Mouse (Mus musculus) macrophage (primary cell): ENCODE data around the gene Slc50a1. TPM values are rescaled to one million over a fixed set of nuclear protein-coding genes. Genes with fewer than 3 reads are reported as not detected.

Experiments used
- H3K27ac ChIP-seq: fragments of 350-480 bp; formaldehyde crosslinking; 2 replicates; pipeline ENCODE4 v1.9.0; 2021
- H3K36me3 ChIP-seq: fragments of 350-480 bp; formaldehyde crosslinking; 2 replicates; pipeline ENCODE4 v1.9.0; 2021; ENCODE audit errors: inconsistent target
- H3K4me3 ChIP-seq: fragments of 350-480 bp; formaldehyde crosslinking; 2 replicates; pipeline ENCODE4 v1.9.0; 2021; ENCODE audit errors: inconsistent target
- H3K79me2 ChIP-seq: fragments of 350-480 bp; formaldehyde crosslinking; 2 replicates; pipeline ENCODE4 v1.9.0; 2021; ENCODE audit errors: inconsistent target
- WGBS: methylation state at CpG from one replicate; pipeline ENCODE4 v1.1.7; 2026; ENCODE audit warnings: inconsistent platforms; ENCODE audit not compliant: missing documents; 5-methylcytosine and 5-hydroxymethylcytosine counted together
- polyA plus RNA-seq: library from polyadenylated mRNA; stranded (reverse); fragments of 250-400 nt; gene quantifications from 3 replicates; pipeline ENCODE4 v1.2.4, GENCODE M21; 2018; ENCODE audit warnings: inconsistent platforms

Gene Slc50a1
- polyA plus RNA-seq, 1 experiment from 2014 or later: 18.0 TPM

DNA sequence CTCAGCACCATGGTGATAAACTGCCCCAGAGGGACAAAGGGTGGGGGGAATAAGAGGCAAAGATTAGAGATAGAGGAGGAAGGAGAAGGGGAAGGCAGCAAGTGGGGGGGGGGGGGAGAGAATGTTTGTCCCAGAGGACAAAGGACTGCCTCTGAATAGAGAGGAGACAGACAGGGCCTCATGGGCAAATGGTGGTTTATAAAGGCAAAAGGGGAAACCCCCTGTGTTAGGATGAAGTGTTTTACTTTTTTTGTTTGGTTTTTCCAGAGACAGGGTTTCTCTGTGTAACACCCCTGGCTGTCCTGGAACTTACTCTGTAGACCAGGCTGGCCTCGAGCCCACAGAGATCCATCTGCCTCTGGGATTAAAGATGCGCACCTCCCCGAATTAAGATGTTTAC, 10.2 kb downstream of the Slc50a1 start:
- Histone ChIP-seq H3K36me3 (no peaks in the 10 kb centered on the region), H3K79me2 (no peaks in the 10 kb centered on the region), H3K27ac (no peak overlapping the region), H3K4me3 (no peak overlapping the region)
- 90% methylated on average over 3 of the region's 3 CpGs for WGBS

DNA sequence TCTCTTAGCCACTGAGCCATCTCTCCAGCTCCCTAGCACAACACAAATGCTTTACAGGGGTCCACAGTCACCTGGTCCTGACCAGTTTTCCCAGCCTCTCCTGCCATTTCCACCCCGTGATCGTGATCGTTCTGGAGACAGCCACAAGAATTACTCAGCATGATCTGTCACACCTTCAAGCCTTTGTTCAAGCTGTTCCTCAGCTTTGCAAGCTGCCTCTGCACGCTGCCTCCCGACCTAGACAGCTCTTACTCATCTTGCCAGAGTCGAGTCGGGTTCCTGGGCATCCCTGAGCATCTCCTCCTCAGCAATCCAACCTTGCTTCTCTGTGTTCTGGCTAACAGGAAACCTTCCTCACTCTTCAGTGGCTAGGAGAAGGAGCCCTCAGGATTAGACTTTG, 11.3 kb downstream of the Slc50a1 start, which contains the start of gene Dpm3:
Dpm3 (plus strand) TSS at position 283 of the 400 bp plus-strand sequence.
- H3K36me3 ChIP-seq: no peaks in the 10 kb centered on the region
- H3K27ac ChIP-seq: no peak within 1 kb of the TSS
- H3K4me3 ChIP-seq: no peak within 1 kb of the TSS
- H3K79me2 ChIP-seq: no peaks in the 10 kb centered on the region
- WGBS: 79% methylated on average over 7 of the region's 7 CpGs

DNA sequence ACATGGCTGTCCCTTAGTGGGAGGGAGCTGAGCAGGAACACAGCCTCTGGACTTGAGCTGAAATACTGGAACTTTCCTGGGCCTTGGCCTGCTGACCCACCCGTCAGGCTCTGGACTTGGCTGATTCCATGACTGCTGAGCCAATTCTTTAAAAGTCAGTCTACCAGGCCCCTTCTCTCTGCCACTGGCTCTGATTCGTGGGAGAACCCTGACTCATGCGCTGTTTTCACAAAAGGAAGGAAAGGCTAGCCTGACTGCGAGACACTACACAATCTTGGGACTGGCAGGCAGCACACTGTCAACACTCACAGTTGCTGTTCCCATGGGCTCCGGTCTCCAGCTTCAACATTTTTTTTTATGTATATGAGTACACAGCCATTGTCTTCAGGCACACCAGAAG, 14.2 kb downstream of the Slc50a1 start:
- no peak overlapping the region for H3K4me3 ChIP-seq
- 67% methylated on average over 5 of the region's 5 CpGs for WGBS
- no peaks in the 10 kb centered on the region for H3K36me3 ChIP-seq
- no peaks in the 10 kb centered on the region for H3K79me2 ChIP-seq
- H3K27ac ChIP-seq: no peak overlapping the region

DNA sequence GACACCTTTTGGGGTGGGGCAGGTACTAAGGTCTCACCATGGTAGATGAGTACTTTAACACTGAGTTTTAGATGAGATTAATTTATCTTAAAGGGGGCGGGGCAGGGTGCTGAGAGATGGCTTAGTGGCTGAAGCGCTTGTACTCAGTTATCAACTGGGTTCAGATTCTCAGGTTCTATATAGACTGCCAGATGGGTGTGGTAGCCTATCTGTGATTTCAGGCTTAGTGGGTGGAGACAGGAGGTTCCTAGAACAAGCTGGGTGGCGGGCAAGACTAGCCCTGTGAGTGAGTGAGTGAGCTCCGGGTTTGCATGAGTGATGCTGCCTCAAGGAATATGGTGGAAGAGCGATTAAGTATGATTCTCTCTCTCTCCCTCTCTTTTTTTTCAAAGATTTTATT, 15.4 kb downstream of the Slc50a1 start:
- Histone ChIP-seq H3K4me3 (no peak overlapping the region), H3K36me3 (no peaks in the 10 kb centered on the region), H3K79me2 (no peaks in the 10 kb centered on the region), H3K27ac (no peak overlapping the region)
- 96% methylated on average over 5 of the region's 5 CpGs for WGBS

DNA sequence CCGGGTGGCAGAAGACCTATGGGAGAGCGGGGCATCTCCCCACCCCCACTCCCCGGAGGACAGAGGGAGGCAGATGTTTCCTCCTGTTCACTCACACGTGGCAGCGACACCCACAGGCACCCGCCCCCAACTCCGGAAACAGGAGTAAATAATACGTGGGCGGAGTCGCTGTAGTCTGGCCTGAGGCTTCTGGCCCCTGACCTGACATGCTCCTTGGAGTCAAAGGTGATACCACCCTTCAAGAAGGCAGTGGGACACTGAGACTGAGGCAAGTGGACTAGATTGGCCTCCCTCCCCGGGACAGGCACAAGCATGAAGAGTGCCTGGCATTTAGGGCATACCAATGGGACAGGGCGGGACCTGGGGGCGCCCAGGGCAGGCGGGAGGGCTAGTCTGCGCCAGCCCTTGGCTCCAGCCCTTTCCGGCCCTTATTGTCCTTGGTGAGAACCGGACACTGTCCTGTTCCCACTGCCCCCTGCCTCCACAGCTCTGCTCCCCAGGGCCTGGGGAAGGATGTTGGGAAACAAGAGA, 18.9 kb downstream of the Slc50a1 start:
- WGBS: 9% methylated on average over 17 of the region's 17 CpGs
- Histone ChIP-seq H3K4me3 (no peak overlapping the region), H3K79me2 (peaks cover 4% of the 10 kb centered on the region; the same call in 1 of the 2 replicates), H3K36me3 (no peaks in the 10 kb centered on the region; the same call in 1 of the 2 replicates), H3K27ac (no peak overlapping the region)

DNA sequence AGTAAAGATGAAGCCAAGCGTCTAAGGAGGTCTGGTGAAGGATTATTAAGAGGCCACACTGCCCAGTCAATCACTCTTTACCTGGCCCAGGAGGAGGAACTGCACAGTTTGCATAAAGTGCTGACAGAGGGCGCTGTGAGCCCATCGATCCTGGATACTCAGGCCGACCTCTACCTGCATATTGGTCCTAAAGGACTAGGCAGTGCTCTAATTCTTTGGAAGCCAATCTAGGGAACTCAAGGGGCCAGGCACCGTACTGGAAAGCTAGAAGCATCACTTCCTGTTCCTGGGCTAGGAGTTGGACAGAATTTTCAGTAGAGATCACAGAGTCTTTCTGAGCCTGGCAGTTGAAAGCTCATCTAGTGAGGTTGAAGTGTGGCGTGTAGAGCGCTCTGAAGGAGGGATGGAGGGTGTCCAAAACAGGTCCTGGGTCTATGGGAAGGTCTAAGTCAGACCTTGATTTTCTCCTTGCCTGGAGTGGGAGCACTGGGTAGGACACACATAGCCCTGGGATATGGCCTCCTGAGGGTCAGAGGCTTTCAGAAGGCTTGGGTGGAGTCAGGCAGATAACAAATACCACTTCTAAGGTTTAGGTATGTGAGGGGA, 19.8 kb downstream of the Slc50a1 start:
- H3K79me2 ChIP-seq: peaks cover 5% of the 10 kb centered on the region; the same call in 1 of the 2 replicates
- no peak overlapping the region for H3K27ac ChIP-seq
- no peaks in the 10 kb centered on the region; the same call in 1 of the 2 replicates for H3K36me3 ChIP-seq
- no peak overlapping the region for H3K4me3 ChIP-seq
- 12% methylated on average over 7 of the region's 7 CpGs for WGBS

DNA sequence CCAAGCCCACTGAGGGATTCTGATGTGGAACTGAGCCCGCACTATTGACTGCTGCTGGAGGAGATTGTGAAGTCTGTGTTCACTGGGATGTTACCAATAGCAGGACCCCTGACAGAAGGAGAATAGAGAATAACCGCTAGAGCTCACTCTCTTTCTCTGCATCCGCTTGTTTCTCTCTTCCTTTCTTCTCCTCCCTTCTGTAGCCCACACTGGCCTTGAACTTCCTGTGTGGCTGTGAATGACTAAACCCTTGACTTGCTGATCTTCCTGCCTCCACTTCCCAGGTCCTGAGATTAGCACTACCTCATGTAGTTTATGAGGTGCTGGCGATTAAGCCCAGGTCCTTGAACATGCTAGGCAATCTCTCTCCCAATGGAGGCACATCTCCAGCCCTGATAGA, 22.9 kb downstream of the Slc50a1 start:
- WGBS: 68% methylated on average over 4 of the region's 4 CpGs

DNA sequence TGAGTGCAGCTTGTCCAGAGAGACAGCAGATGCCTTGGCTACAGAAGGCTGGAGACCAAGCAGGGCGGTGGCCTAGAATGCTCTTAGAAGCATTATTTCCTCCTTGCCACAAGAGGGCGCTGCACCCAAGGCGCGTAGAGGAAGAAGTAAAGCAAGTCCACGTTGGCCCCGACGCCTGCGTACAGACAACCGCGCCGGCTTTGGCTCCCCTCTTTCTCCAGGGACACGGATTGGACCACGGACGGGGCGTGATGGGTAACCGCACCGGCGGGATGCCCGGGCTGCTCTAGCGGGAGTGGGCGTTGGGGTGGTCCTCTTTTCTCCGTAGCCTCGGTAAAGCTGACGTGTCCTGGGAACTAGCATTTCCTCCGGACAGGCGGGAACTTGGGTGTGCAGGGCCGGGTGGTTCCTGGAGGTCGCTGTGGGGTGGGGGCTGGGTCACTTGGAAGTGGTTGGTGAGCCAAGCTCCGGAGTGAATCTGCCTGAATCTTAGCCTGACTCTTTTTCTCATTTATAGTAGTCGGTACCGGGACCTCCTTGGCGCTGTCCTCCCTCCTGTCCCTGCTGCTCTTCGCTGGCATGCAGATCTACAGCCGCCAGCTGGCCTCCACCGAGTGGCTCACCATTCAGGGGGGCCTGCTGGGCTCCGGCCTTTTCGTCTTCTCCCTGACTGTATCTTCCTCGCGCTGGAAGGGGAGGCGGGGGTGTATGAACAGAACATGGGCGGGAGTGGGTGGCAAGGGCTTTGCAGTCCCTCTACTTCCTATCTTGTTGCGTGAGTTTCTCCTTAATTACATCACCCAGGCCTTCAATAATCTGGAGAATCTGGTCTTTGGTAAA, 23.9 kb downstream of the Slc50a1 start, which contains the start of gene Trim46:
Trim46 (minus strand) TSS at position 49 of the 840 bp plus-strand sequence.
- Histone ChIP-seq H3K4me3 (peak within 1 kb of the TSS; percentile 76), H3K27ac (peak within 1 kb of the TSS; percentile 68), H3K36me3 (no peaks in the 10 kb centered on the region; the same call in 1 of the 2 replicates), H3K79me2 (peaks cover 5% of the 10 kb centered on the region; the same call in 1 of the 2 replicates)
- WGBS: under 1% methylated on average over 42 of the region's 42 CpGs

More for the DNA sequence above, 22.9 kb downstream of the Slc50a1 start:
- H3K4me3 ChIP-seq: peak overlapping the region; percentile 76
- peaks cover 5% of the 10 kb centered on the region; the same call in 1 of the 2 replicates for H3K79me2 ChIP-seq
- no peaks in the 10 kb centered on the region; the same call in 1 of the 2 replicates for H3K36me3 ChIP-seq
- peak overlapping the region; percentile 68 for H3K27ac ChIP-seq

DNA sequence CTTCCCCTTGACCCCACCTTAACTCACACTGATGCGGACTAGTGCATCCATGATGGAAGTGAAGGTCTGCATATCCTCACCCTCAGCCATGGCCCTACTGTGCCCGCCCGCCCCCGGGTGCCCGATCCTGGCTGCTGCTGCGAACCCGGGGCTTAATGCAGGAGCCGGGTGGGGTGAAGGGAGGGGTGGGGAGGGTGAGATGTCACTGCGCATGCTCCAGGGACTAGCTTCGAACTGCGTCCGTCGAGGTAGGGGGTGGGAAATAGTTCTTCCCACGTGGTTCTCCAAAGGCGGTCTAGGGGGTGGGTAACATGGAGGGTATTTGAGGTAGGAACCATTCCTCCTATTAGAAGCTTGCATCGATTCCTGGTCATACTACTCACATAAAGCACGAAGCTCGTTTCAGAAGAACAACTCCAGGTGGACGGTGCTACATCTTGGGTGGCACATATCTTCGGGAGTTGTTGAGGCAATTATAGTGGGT, 24.6 kb downstream of the Slc50a1 start, which contains the start of gene Krtcap2:
Krtcap2 (plus strand) TSS at position 279 of the 484 bp plus-strand sequence.
- Histone ChIP-seq H3K36me3 (no peaks in the 10 kb centered on the region; the same call in 1 of the 2 replicates), H3K4me3 (peak within 1 kb of the TSS; percentile 76), H3K27ac (peak within 1 kb of the TSS; percentile 68), H3K79me2 (peaks cover 5% of the 10 kb centered on the region; the same call in 1 of the 2 replicates)
- 9% methylated on average over 19 of the region's 20 CpGs for WGBS

DNA sequence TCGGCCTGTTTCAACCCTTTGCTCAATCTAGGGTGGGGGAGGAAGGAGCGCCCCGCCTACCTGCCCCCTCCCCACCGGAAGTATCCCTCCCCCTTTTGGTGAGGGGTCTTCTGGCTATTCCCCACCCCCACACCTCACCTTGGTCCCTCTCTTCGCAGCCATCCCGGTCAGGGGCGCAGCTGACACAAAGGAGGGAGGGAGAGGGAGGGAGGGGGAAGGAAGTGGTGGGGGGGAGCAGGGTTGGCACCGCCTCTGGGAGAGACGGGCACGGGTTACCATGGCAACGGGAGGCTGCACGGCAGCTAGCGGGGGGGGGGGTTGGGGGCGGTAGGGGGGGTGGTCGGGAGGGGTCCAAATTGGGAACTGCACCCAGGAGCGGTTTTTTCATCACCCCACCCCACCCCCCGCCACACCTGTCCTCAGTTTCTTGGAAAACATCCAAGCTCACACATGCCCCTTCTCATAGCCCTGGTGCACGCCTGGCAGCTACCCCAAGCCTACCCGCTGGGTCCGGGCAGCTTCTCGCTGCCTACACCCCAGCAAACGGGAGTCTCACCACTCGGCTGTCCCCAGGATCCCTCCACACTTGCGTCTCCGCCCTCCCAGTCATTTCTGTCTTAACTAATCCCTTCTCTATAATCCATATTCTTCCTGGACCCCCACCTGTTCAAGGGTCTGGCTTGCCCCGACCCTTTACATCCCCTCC, 25.2 kb downstream of the Slc50a1 start:
- Histone ChIP-seq H3K36me3 (no peaks in the 10 kb centered on the region; the same call in 1 of the 2 replicates), H3K27ac (no peak overlapping the region), H3K4me3 (peak overlapping the region; percentile 10; the same call in 1 of the 2 replicates), H3K79me2 (peaks cover 5% of the 10 kb centered on the region; the same call in 1 of the 2 replicates)
- under 1% methylated on average over 16 of the region's 26 CpGs for WGBS

DNA sequence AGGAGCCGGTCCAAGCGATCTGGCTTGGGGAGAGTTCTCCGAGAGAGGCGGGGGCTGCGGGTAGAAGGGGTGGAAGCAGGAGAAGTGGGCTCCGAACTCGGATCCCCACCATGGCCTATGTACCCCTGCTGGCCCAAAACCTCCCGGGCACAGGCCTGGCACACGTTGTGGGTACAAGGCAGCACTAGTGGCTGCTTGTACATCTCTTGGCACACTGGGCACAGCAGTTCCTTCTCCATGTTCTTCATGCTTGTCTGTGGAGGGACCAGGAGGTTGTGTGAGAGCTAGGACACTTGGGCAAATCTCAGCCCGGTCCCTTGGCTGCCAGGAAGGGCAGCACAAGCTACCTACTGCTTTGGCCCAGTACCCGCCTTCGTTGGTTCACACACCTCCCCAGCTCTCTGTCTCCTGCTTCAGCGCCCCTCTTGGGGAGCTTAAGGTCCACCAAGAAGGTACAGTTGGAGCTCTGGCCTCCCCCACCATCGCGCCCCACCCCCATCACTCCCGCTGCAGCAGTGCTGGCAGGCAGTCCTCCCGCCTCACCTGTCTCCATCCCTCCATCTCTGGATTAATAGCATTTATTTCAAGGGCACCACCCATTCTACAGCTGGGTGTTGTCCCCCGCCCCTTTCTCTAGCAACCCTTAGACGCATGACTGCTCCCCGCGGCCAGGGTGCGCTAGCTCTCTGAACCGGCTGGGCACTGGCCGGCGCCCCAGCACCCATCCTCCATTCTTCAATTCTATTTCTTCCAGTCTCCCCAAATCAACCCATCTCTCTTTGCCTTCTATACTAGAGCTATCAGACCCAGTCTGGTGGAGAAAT, 26.0 kb downstream of the Slc50a1 start:
- Histone ChIP-seq H3K36me3 (no peaks in the 10 kb centered on the region; the same call in 1 of the 2 replicates), H3K79me2 (peaks cover 5% of the 10 kb centered on the region; the same call in 1 of the 2 replicates), H3K4me3 (no peak overlapping the region; the same call in 1 of the 2 replicates), H3K27ac (no peak overlapping the region)
- 50% methylated on average over 24 of the region's 25 CpGs for WGBS

DNA sequence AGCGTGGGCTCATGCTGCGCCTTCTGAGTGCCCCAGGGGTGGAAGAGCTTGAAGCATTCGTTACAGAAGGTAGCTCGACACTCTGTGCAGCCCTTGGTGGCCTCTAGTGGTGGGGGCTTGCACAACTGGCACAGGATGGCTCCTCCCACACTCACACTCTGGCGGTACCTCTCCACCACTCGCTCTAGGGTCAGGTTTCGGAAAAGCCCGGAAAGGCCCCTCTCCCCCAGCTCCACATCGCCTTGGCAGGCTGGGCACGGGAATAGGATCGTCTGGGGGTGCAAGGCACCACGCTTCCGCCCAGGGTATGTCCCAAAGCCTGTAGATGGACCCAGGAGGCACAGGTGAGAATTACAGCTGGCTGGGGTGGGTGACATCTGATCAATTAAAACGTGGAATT, 26.8 kb downstream of the Slc50a1 start:
- H3K79me2 ChIP-seq: peaks cover 5% of the 10 kb centered on the region; the same call in 1 of the 2 replicates
- 29% methylated on average over 14 of the region's 14 CpGs for WGBS
- H3K27ac ChIP-seq: no peak overlapping the region
- no peak overlapping the region for H3K4me3 ChIP-seq
- no peaks in the 10 kb centered on the region for H3K36me3 ChIP-seq

DNA sequence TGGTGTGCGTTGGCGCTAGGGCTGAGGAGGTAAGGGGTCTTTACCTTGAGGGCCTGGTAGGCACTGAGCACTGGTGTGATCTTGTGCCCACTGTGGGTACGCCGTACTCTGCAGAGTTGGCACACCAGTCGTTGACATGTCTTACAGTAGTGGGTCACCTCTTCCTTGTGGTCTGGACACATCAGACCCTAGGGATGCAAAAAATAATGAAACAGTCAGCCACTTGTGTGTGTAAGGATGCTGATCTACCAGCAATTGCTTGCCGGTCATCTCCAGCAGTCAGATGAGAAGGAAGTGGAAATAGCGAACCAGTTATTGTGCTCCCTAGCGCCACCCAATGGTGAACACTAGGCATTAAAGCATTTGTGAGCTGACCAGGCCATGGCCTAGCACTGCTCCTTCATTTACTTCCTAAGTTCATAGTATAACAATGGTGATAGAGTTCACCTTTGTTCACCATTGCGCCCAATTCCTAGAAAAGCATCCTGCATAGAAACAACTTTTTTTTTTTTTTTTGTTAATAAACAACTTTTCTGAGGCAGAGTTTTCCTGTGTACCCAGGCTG, 28.0 kb downstream of the Slc50a1 start:
- WGBS: 64% methylated on average over 9 of the region's 9 CpGs

More for the DNA sequence above, 28.0 kb downstream of the Slc50a1 start:
- Histone ChIP-seq H3K36me3 (no peaks in the 10 kb centered on the region), H3K27ac (no peak overlapping the region), H3K4me3 (no peak overlapping the region), H3K79me2 (peaks cover 5% of the 10 kb centered on the region; the same call in 1 of the 2 replicates)
